Mouse (Mus musculus): ENCODE data around the gene Gm45140. TPM values are rescaled to one million over a fixed set of nuclear protein-coding genes. Genes with fewer than 3 reads are reported as not detected.

The Gm45140 gene
- polyA plus RNA-seq, 1 experiment from 2014 or later: 3.3 TPM

- peak; percentile 57 for ATAC-seq
- Histone ChIP-seq H3K4me1 (replicated peaks) (0 out of 2 replicates have a peak, but pooled peaks cover 3% of the 10 kb centered on the region), H3K27ac (0 out of 2 replicates have a peak overlapping the region, but pooled peaks have one; percentile 11), H3K4me2 (replicated peaks) (no peak overlapping the region), H3K36me3 (no peaks in the 10 kb centered on the region), H3K9me3 (no peaks in the 10 kb centered on the region), H3K4me3 (replicated peaks) (no peak overlapping the region), H3K9ac (no peak overlapping the region), H3K27me3 (replicated peaks) (no peaks in the 10 kb centered on the region)
- WGBS: 71% methylated on average over 9 of the region's 9 CpGs
These were observed 33.4 kb upstream of the Gm45140 start for GRCm38 (mm10) chr6:87868871-87869506.

GRCm38 (mm10) chr6:87867256-87867655 lies 31.7 kb upstream of the Gm45140 start:
- 0 out of 2 replicates have a peak, but pooled peaks cover 3% of the 10 kb centered on the region for H3K4me1 ChIP-seq (replicated peaks)
- no peak for ATAC-seq
- no peak overlapping the region for H3K27ac ChIP-seq
- H3K36me3 ChIP-seq: no peaks in the 10 kb centered on the region
- no peaks in the 10 kb centered on the region for H3K27me3 ChIP-seq (replicated peaks)
- H3K4me2 ChIP-seq (replicated peaks): no peak overlapping the region
- no peaks in the 10 kb centered on the region for H3K9me3 ChIP-seq
- H3K4me3 ChIP-seq (replicated peaks): no peak overlapping the region
- WGBS: 57% methylated on average over 2 of the region's 2 CpGs
- H3K9ac ChIP-seq: no peak overlapping the region

GRCm38 (mm10) chr6:87866211-87866610 lies 30.6 kb upstream of the Gm45140 start:
- no peak overlapping the region for H3K9ac ChIP-seq
- H3K4me2 ChIP-seq (replicated peaks): no peak overlapping the region
- H3K9me3 ChIP-seq: no peaks in the 10 kb centered on the region
- 0 out of 2 replicates have a peak, but pooled peaks cover 3% of the 10 kb centered on the region for H3K4me1 ChIP-seq (replicated peaks)
- 83% methylated on average over 6 of the region's 6 CpGs for WGBS
- H3K36me3 ChIP-seq: no peaks in the 10 kb centered on the region
- H3K27me3 ChIP-seq (replicated peaks): no peaks in the 10 kb centered on the region
- no peak overlapping the region for H3K4me3 ChIP-seq (replicated peaks)
- ATAC-seq: no peak
- H3K27ac ChIP-seq: no peak overlapping the region

GRCm38 (mm10) chr6:87857071-87857470 lies 21.5 kb upstream of the Gm45140 start:
- no peak overlapping the region for H3K4me3 ChIP-seq (replicated peaks)
- H3K27me3 ChIP-seq (replicated peaks): no peaks in the 10 kb centered on the region
- H3K9me3 ChIP-seq: no peaks in the 10 kb centered on the region
- H3K9ac ChIP-seq: no peak overlapping the region
- H3K36me3 ChIP-seq: no peaks in the 10 kb centered on the region
- H3K4me1 ChIP-seq (replicated peaks): no peaks in the 10 kb centered on the region
- no peak overlapping the region for H3K4me2 ChIP-seq (replicated peaks)
- 46% methylated on average over 1 of the region's 1 CpGs for WGBS
- H3K27ac ChIP-seq: no peak overlapping the region
- ATAC-seq: no peak

GRCm38 (mm10) chr6:87853446-87853845 lies 17.9 kb upstream of the Gm45140 start:
- Histone ChIP-seq H3K9ac (no peak overlapping the region), H3K36me3 (no peaks in the 10 kb centered on the region), H3K4me2 (replicated peaks) (no peak overlapping the region), H3K27me3 (replicated peaks) (no peaks in the 10 kb centered on the region), H3K4me3 (replicated peaks) (no peak overlapping the region), H3K27ac (no peak overlapping the region), H3K4me1 (replicated peaks) (peaks cover 5% of the 10 kb centered on the region; the same call in 1 of the 2 replicates), H3K9me3 (no peaks in the 10 kb centered on the region)
- no peak for ATAC-seq
- WGBS: 78% methylated on average over 4 of the region's 4 CpGs

GRCm38 (mm10) chr6:87851871-87852270 lies 16.3 kb upstream of the Gm45140 start:
- H3K36me3 ChIP-seq: no peaks in the 10 kb centered on the region
- H3K4me1 ChIP-seq (replicated peaks): peaks cover 11% of the 10 kb centered on the region; the same call in 1 of the 2 replicates
- 0 out of 2 replicates have a peak overlapping the region, but pooled peaks have one; percentile 64 for H3K4me2 ChIP-seq (replicated peaks)
- H3K27ac ChIP-seq: no peak overlapping the region
- H3K9ac ChIP-seq: no peak overlapping the region
- no peaks in the 10 kb centered on the region for H3K9me3 ChIP-seq
- WGBS: 80% methylated on average over 6 of the region's 6 CpGs
- no peak for ATAC-seq
- H3K4me3 ChIP-seq (replicated peaks): no peak overlapping the region
- H3K27me3 ChIP-seq (replicated peaks): no peaks in the 10 kb centered on the region

- peak within 1 kb of the TSS; percentile 94 for H3K27ac ChIP-seq
- no peaks in the 10 kb centered on the region for H3K27me3 ChIP-seq (replicated peaks)
These were observed 15.5 kb upstream of the Gm45140 start, which contains the start of gene Cnbp for GRCm38 (mm10) chr6:87850900-87851614. Gene Cnbp, minus strand, starts transcription at chr6:87851106.

GRCm38 (mm10) chr6:87850155-87850899 lies 14.7 kb upstream of the Gm45140 start:
- Histone ChIP-seq H3K27me3 (replicated peaks) (no peaks in the 10 kb centered on the region), H3K9ac (peak overlapping the region; percentile 100), H3K9me3 (no peaks in the 10 kb centered on the region), H3K27ac (peak overlapping the region; percentile 94), H3K36me3 (peaks cover under 1% of the 10 kb centered on the region; the same call in 1 of the 2 replicates), H3K4me3 (replicated peaks) (peak overlapping the region; percentile 99), H3K4me1 (replicated peaks) (peaks cover 11% of the 10 kb centered on the region; the same call in 1 of the 2 replicates), H3K4me2 (replicated peaks) (peak overlapping the region; percentile 64)
- ATAC-seq: peak; percentile 74
- under 1% methylated on average over 73 of the region's 73 CpGs for WGBS

More at GRCm38 (mm10) chr6:87850900-87851614, 15.5 kb upstream of the Gm45140 start, which contains the start of gene Cnbp:
- H3K9me3 ChIP-seq: no peaks in the 10 kb centered on the region
- H3K36me3 ChIP-seq: no peaks in the 10 kb centered on the region
- WGBS: under 1% methylated on average over 55 of the region's 55 CpGs
- ATAC-seq: peak; percentile 99
- peak within 1 kb of the TSS; percentile 64 for H3K4me2 ChIP-seq (replicated peaks)
- peaks cover 11% of the 10 kb centered on the region; the same call in 1 of the 2 replicates for H3K4me1 ChIP-seq (replicated peaks)
- H3K9ac ChIP-seq: peak within 1 kb of the TSS; percentile 100
- H3K4me3 ChIP-seq (replicated peaks): peak within 1 kb of the TSS; percentile 99

- Histone ChIP-seq H3K36me3 (peaks cover 6% of the 10 kb centered on the region), H3K9me3 (no peaks in the 10 kb centered on the region), H3K4me1 (replicated peaks) (peaks cover 11% of the 10 kb centered on the region; the same call in 1 of the 2 replicates), H3K9ac (peak overlapping the region; percentile 100), H3K4me2 (replicated peaks) (peak overlapping the region; percentile 64), H3K4me3 (replicated peaks) (peak overlapping the region; percentile 99), H3K27ac (no peak overlapping the region), H3K27me3 (replicated peaks) (no peaks in the 10 kb centered on the region)
- no peak for ATAC-seq
- under 1% methylated on average over 8 of the region's 8 CpGs for WGBS
These were observed 14.2 kb upstream of the Gm45140 start for GRCm38 (mm10) chr6:87849780-87850154.

- Histone ChIP-seq H3K9ac (no peak overlapping the region), H3K36me3 (peaks cover 25% of the 10 kb centered on the region), H3K4me1 (replicated peaks) (peaks cover 11% of the 10 kb centered on the region; the same call in 1 of the 2 replicates), H3K4me3 (replicated peaks) (no peak overlapping the region), H3K27ac (no peak overlapping the region), H3K27me3 (replicated peaks) (no peaks in the 10 kb centered on the region), H3K4me2 (replicated peaks) (no peak overlapping the region), H3K9me3 (no peaks in the 10 kb centered on the region)
- no peak for ATAC-seq
- WGBS: 77% methylated on average over 1 of the region's 1 CpGs
These were observed 11.2 kb upstream of the Gm45140 start for GRCm38 (mm10) chr6:87846813-87847212.

GRCm38 (mm10) chr6:87845031-87845695 lies 9.6 kb upstream of the Gm45140 start:
- Histone ChIP-seq H3K9me3 (no peaks in the 10 kb centered on the region), H3K4me1 (replicated peaks) (peaks cover 11% of the 10 kb centered on the region; the same call in 1 of the 2 replicates), H3K27me3 (replicated peaks) (no peaks in the 10 kb centered on the region), H3K4me2 (replicated peaks) (no peak overlapping the region), H3K27ac (no peak overlapping the region), H3K4me3 (replicated peaks) (no peak overlapping the region), H3K36me3 (peaks cover 26% of the 10 kb centered on the region), H3K9ac (no peak overlapping the region)
- WGBS: 90% methylated on average over 13 of the region's 13 CpGs
- ATAC-seq: no peak

Measured in intestine, embryonic 15.5 days (tissue).